Mouse (Mus musculus): ENCODE measurements around the gene E2f2.

E2f2 gene

GRCm38 (mm10) chr4:136172011-136172541, at the start of gene E2f2:
Gene E2f2, plus strand, starts transcription at chr4:136172394.
- DNase-seq (ENCODE audit: low spot score in 2 of 2) = peak; percentile 70 to 80

DNA sequence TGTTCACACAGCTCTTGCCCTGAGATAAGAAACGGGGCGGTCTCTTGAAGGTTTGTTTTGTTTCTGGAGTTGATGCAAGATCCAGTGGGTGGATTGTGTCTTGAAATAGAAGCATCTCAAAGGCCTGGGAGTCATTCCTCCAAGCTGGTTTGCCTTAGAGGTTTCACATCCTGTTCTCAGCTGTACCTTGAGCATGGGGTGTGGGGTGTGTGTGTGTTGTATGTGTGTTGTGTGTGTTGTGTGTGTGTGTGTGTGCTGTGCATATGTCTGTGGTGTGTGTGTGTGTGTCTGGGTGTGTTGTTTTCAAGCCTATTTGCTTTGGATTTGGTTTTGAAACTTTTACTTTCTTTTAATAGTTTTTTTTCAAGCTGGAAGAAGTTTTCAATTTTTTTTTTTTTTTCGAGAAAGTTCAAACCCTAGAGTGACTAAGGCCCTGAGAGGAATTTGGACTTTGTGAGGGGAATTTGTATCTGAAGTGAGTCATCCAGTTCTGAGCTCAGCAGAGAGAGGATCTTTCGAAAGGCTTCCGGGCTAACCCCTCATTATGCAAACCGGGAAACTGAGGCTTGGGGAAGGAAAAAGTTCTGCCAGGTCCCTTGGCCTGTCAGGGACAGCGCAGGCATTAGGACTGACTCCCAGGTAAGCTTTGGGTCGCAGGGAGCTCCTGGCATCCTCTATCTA, 48.9 kb upstream of the E2f2 start:
- no peak for DNase-seq (ENCODE audit: low spot score in 2 of 2)

- no peak for DNase-seq (ENCODE audit: low spot score in 2 of 2)
These were observed 48.4 kb upstream of the E2f2 start for GRCm38 (mm10) chr4:136123792-136124161.

- DNase-seq (ENCODE audit: low spot score in 2 of 2) = no peak
These were observed 47.6 kb upstream of the E2f2 start for GRCm38 (mm10) chr4:136124581-136124980.

DNA sequence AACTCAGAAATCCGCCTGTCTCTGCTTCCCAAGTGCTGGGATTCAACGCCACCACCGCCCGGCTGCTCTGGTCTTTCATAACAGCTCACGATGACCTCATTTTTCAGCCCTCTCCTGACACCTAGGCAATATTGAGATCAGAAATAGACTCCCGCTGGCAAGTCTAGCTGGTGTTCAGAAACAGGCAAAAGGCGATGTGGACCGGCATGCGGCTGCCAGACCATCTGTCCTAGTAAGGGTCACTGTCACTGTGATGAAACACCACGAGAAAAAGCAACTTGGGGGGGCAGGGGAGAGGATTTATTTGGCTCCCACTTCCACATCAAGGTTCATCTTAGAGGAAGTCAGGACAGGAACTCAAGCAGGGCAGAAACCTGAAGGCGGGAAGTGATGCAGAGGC, 46.7 kb upstream of the E2f2 start:
- DNase-seq (ENCODE audit: low spot score in 2 of 2) = no peak

- no peak for DNase-seq (ENCODE audit: low spot score in 2 of 2)
These were observed 46.2 kb upstream of the E2f2 start for GRCm38 (mm10) chr4:136126019-136126418.

GRCm38 (mm10) chr4:136127670-136128069, 44.5 kb upstream of the E2f2 start:
- no peak for DNase-seq (ENCODE audit: low spot score in 2 of 2)

GRCm38 (mm10) chr4:136129842-136130241, 42.4 kb upstream of the E2f2 start:
- DNase-seq (ENCODE audit: low spot score in 2 of 2) = no peak

DNA sequence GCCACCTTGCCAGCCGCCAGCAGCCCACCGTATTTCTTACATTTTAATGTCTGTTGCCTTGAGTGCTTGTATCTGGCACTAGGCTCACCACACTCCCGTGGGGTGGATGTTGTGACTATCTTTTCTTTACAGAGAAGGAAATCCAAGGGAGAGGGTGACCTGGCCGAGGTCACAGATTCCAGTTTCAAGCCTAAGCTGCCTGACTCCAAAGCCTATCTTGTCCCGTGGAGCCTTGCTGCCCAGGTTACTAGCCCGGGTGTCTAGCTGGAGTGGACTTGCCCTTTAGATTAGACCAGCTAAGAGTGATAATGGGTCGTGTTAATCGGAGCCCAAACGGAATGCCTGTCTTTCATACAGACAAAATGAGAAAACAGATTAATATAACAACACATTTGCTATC, 38.4 kb upstream of the E2f2 start:
- DNase-seq (ENCODE audit: low spot score in 2 of 2) = no peak

DNA sequence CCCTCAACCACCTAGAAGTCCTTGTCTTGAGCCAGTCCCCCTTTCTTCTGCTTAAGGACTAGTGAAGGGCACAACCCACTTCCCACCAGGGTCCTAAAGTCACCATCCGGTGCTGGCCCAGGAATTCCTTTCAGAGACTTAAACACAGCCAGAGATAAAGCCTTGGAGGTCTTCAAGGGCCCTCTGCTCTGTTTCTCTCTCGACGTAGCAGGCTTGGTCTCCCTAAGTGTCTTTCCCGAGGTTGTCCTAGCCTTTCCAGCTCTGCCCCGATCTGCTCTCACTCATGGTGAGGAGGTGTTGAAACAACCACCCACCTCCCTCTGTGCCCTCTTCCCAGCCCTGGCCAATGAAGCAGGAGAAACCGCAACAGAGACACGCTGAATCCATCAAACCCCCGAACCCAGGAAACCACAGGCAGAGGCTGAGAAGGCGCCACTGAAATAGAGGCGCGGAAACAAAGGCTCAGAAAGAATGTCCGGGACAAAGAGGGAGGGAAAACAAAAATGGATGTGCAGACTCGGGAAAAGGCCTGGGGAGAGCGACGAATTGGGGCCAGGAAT, 37.7 kb upstream of the E2f2 start:
- no peak for DNase-seq (ENCODE audit: low spot score in 2 of 2)

DNA sequence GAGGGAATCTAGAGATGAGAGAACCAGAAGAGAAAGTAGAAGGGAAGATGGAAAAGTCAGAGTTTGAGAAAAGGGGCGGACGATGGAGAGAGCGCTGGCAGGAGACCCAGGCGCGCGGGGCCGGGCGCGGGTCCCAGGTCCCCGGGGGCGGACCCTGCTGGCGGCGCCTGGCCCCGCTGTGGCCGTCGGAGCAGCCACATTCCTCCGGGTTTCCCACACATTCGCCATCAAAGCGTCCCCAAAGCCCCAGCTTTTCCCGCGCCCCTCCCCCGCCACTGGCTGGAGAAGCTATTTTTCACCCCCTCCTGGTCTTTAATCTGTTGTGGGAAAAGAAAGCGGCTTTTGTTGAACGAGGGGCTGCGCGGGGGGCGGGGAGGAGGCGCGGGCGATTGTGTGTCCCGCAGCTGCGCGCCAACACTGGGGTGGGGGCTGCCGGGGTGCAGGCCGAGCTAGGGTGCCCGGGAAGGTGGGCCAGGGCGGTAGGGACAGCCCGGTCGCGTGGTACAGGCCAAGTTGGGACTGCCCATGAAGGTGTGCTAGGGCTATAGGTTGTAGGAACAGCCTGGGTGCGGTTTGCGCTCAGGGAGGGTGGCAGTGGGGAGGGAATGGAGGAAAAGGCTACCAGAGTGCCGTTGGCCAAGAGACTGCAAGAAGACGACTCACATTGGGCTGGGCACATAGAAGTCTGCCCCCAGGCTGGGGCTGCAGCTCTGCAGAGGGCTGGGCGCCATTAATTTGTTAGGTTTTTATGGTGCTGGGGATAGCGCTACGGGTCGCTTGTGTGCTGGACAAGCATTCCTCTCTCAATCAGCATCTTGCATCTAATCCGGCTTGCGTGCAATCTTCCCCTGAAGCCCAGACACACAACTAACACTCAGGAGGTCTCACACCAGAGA, 37.0 kb upstream of the E2f2 start:
- DNase-seq (ENCODE audit: low spot score in 2 of 2) = no peak

- no peak for DNase-seq (ENCODE audit: low spot score in 2 of 2)
These were observed 36.1 kb upstream of the E2f2 start for GRCm38 (mm10) chr4:136135874-136136728.

DNA sequence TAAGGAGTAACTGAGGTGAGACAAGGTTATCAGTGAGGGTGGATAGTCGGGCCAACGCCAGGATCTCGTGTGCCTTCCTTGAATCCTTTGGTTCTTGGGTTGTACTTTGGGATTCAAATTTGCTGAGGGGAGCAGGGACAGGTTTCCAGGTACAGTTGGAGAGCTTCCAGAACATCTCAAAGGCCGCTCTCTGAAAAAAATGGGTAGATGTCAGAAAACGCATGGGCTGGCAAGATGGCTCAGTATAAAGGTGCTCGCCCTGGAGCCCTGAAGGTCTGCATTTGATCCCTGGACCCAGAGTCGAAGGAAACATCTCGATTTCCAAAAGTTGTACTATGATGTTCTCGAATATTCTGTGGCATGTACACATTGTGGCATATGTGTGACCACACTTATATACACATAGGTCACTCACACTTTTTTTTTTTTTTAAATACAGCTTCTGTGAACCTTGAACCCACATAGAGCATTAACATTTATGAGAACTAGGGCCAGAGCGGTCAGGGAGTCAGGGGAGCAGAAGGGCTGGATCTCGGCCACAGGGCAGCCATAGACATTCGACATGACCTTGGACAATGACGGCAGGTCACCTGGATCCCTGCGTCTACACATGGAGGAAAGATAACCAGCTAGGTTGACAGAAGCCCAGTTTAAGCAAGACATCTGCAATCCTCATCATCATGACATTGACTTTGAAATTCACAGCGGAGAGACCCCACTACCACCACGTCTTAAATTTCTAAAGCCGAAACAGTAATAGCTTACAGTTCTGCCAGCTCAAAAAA, 32.7 kb upstream of the E2f2 start:
- no peak for DNase-seq (ENCODE audit: low spot score in 2 of 2)

DNA sequence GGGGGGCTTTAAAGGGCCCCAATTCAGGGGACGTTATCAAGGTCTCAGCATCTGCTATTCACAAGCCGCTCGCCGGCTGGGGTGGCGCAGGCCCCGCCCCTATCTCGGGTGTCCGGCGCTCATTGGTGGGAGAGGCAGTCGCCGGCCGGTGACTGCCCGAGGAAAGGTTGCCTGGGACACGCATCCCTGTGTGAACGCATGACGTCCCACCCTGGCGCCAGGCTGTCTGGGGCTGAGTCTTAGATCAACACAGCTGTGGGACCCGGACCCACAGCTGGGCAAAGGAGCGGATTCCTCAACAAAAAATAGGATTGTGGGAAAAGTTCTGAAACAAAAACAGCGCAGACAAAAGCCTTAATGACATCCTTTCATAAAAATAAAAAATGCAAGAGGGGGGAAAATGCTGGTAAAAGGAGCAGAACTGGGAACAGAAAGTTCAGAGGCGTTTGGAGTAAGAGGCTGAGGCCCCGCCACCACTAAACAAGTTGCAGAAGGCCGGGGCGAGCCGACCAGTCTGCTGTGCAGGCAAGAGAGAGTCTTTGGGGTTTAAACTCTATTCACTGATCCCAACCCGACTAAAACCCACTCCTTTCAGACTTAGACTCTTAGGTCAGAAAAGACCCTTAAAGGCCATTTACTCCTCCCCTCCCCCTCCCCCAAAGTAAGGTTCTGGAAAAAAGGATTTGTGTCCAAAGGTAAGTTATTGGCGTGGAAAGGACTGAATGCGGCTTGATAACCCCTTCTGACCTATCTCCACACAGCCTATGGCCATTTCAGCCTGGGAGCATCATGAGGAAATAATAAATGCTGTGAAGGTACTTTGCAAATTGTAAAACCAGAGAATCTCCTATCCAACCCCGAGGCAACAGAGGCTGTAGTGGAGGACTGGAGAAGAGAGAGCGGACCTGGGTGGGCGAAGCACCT, 31.6 kb upstream of the E2f2 start:
- DNase-seq (ENCODE audit: low spot score in 2 of 2) = no peak

DNA sequence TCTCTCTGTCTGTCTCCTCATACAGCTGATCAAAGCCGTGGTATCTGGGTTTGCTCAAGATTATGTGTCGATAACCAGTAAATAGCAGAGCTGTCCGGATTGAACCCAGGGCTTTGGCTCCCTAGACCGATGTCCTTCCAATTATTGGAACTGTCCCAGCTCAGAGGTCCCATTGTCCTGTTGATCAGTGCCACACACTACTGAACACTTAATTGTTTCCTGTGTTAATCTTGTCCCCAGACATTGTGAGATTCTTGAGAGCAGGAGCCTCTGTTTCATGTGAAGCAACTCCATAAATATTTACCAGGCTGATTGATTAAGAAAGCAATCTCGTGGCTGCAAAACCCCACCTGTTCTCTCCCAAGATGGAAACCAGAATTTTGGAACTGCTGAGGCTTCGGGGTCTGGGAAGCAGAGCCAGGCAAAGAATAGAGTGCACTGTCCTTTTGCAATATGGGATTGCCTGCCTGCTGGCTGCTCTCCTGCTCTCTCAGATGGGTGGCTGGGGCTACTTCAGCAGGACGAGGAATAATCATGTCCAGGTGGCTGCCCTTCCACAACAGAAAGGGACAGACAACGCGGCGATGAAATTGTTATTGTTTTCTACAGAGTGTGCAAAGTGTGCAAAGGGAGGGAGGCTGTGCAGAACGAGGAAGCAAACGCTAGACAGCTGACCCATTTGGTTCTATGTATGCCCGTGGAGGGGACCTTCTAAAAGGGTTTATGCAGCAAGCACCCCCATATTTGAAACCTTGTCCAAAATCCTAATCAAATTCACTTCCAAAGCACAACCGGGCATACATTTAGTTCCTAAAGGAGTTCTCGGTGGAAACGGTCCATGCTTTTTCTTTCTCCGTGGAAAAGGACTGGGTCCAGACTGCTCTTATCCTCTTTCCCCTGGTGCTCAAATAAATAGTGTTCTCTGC, 29.7 kb upstream of the E2f2 start:
- no peak for DNase-seq (ENCODE audit: low spot score in 2 of 2)

DNA sequence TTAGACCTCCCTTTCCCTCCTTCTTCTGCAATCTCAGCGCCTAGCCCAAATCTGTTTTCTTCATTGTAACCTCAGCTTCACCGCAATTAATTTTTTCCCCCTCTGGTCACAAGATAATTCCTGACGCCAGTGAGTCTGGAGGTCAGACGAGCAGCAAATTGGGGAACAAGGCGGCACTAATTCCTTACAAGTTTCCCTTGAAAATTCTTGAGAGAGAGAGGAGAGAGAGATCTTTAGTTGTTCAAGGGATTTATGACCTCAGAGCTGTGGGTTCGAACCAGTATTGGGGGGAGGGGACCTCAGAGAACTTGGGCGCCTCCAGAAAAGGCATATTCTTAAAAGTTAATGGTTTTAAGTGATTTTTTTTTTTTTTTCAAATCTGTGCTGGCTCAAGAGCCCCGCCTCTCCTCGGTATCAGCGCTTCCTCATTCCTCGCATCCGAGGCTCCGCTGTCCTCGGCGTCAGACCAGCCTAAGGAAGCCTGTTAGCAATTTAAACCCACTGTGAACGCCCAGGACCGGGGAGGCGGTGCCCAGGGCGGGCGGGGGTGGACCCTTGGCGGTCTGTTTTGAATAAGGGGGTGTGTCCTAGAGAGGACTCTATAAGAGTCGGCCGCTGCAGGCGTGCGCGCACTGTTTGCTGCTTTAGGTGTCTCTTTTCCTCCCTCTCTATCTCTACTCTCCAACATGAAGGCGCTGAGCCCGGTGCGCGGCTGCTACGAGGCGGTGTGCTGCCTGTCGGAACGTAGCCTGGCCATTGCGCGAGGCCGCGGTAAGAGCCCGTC, 28.8 kb upstream of the E2f2 start, which contains the start of gene Id3:
Gene Id3 (plus strand): TSS at position 305 of the 784 bp plus-strand sequence.
- DNase-seq (ENCODE audit: low spot score in 2 of 2) = peak; percentile 93 to 94

GRCm38 (mm10) chr4:136144126-136144926, 27.9 kb upstream of the E2f2 start:
- peak; percentile 78 to 82 for DNase-seq (ENCODE audit: low spot score in 2 of 2)

All from thymus, postnatal 10 days (tissue).